Mouse (Mus musculus) ovary, postnatal 10 days (tissue): ENCODE results near the gene Lipe.
"Not testable (repeated sequence)": the region's sequence is repeated elsewhere in the genome, so short reads cannot be mapped to it uniquely, and the experiment has no call there.

Experiments used
- DNase-seq: peaks from one replicate; pipeline ENCODE4 v3.0.0; 2022; ENCODE audit warnings: low spot score

Lipe gene

GRCm38 (mm10) chr7:25398610-25399009 lies at the start of gene Lipe:
Gene Lipe, minus strand, starts transcription at chr7:25398710.
- DNase-seq: no peak

DNA sequence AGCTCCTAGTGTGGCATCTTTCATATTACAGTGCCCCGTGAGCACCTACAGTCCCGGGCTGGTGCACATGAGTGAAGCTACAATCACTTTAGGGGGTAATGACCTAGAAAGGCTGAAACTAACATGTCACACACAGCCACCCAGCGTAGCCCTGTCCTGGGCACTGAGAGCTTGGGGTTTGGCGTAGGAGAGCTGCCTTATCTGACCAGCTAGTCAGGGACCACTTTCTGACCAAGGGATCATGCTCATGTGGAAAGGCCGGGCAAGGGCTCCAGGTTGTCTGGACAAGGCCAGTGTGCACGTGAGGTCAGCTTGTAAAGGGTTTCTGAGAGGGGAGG lies 42.3 kb upstream of the Lipe start:
- DNase-seq: no peak

- no peak for DNase-seq
These were observed 41.7 kb upstream of the Lipe start for GRCm38 (mm10) chr7:25439978-25440815.

DNA sequence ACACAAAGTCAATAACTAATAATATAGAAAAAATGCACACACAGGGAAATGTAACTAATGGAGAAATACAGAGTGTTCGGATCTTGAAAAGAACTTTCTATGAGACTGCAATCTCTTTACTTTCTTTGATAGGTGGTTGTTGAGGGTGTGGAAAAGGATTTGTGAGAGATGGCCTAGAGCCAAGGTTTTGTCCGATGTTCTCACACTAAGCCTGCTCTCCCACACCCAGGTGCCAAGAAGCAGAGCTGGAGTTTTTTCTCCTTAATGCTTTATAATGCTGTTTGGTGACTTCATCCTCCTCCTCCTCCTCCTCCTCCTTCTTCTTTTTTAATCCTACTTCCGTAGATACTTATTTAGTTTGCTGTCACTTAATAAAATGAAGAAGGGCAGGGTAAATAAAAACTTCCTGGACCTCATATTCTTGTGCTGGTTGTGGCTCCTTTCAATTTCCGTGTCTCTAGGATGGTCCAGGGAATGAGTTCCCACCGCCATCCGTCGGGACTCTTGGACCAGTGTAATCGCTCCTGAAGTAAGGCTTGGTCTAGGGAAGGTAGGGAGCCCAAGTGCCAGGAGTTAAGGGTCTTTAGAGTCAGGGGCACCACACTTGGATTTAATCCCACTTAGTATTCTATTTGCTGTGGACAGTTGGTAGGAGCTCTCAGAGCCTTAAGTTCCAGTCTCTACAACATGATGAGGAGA lies 40.8 kb upstream of the Lipe start:
- no peak for DNase-seq

GRCm38 (mm10) chr7:25436704-25437103 lies 38.2 kb upstream of the Lipe start:
- DNase-seq: no peak

DNA sequence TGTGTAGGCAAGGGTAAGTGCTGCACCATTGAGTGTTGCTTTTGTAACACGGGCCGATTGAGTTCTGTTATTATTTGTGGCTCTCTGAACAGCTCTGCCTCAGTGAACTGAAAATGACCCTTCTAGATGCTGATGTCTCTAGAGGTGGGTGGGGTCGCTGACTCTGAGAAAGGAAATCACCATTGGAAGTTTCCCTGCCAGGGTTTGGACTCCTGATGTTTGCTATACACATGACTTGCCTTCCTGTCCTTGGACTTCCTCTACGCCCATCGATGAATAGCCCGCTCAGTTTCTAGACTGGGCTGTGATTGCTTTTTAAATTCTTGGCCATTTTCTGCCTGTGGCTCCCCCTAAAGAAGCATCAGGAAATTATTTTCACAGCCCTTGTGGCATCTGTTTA lies 37.7 kb upstream of the Lipe start:
- DNase-seq: no peak

- no peak for DNase-seq
These were observed 37.0 kb upstream of the Lipe start for GRCm38 (mm10) chr7:25435546-25435851.

DNA sequence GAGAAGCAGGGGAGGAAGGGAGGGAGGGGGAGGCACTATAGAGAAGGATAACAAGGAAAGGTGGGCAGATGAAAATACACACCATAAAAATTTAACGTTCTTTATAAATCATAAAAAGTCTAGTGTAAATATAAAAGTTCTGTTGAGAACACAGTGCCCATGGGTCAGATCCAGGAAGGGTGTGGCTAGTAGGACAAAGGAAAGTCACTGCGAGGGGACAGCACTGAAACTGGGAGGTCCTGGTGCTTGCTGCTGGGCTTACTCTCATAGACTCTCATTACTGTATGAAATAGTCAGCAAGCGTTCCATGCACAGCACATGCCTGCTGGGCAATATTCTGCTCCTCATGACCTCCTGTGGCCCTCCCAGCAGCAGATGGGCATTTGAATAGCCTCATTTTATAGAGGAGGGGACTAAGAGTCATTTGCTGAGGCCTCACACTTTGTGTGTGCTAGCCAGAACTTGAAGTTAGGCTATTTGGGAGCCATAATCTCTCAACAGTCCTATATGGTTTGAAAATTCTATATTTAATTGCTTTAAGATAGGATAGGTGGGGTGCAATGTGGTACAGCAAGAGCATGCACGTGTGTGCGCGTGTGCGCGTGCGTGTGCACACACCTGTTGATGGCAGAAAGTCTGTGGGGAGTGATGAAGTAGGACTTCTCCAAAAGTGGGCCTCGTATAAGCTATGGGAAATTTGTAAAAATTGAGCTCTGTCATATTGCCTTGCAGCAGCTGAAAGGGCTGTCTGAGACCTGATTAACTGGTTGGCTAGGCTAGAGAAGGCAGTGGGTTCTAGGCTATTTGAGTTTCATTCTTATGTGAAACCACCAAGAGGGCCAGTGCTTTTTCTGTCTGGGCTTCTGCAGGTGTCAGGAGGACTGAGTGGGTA lies 36.4 kb upstream of the Lipe start:
- no peak for DNase-seq

- no peak for DNase-seq
These were observed 35.5 kb upstream of the Lipe start for GRCm38 (mm10) chr7:25433781-25434560.

DNA sequence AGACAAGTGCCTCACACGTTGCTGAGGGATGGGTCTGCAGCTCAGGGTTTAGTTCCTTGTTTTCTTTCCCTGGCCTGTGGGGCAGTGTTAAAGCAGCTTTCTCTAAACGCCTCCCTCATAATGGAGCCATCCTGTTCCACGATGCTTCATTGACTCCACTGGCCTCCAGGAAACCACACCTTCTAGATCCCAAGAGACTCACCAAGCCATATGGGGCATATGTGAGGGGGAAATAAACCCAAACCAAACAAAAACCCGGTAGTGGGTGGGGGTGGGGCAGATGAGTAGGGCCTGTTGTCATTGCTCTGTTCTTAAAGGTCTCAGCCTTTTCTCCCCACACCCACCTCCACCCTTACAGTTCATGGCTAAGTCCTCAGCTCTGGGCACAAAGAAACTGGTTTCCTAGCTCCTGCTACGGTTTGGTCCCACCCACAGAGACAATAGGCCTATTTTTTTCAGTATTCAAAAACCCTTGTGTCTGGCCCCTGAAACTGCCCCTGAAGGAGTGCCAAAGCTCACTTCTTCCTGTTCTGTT lies 34.6 kb upstream of the Lipe start:
- DNase-seq: no peak

- no peak for DNase-seq
These were observed 33.9 kb upstream of the Lipe start for GRCm38 (mm10) chr7:25432381-25432780.

DNA sequence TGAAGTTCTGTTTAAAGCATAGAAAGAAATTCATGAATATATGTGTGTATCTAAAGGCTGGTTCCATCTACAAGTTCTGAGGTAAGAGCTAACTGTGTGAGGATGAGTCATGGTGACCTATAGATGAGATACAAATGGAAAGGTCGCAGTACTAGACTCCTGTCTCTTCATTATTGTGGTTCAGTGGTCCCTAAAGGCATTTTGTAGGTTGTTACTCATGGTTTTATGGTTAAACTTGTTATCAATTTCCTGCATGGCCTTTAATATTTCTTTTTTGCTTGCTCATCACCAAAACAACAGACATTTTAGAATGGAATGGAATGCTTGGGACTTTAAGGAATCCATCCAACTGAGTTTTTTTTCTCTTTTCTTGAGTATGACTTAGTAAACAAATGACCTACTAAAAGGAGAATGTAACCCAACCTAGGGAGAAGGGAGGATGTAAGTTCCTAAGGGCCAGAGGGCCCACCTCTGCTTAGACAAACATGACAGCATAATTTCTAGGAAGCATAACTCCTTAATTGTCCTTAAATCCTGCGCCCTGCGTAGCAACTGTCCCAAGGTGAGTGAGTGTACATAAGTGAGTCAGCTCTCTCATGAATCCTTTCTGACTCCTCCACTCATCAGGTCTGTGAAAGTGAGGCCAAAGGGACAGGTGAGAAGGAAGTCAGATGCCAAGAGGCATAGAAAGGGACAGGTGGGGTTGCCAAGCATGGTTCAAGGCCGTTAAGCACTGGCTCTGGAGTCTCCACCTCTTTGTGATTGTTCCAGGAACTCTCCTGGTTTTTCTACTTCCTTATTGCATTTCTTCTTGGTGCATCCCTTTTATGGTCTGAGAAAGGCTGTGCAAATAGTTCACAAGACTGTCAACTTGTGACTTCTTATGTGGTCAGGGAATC lies 31.6 kb upstream of the Lipe start:
- DNase-seq: no peak

GRCm38 (mm10) chr7:25428321-25428720 lies 29.8 kb upstream of the Lipe start:
- DNase-seq: no peak

DNA sequence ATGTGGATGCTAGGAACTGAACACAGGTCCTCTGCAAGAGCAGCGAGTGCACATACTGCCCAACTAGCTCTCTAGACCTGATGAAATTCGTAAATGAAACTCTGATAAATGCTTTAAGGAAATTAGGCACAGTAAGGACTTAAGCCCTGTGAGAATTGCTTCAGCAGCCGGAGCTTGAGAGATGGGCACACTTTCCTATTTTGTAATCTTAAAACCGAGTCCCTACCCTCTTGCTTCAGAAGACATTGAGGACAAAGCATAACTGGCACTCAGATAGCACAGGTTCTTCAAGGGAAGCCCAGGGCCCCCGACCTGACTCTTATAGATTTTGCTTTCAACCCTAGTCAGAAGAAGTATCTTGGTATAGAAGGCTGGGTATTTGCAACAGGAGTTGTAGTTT lies 28.6 kb upstream of the Lipe start:
- DNase-seq: no peak

GRCm38 (mm10) chr7:25426380-25426779 lies 27.9 kb upstream of the Lipe start:
- DNase-seq: not testable (repeated sequence)

DNA sequence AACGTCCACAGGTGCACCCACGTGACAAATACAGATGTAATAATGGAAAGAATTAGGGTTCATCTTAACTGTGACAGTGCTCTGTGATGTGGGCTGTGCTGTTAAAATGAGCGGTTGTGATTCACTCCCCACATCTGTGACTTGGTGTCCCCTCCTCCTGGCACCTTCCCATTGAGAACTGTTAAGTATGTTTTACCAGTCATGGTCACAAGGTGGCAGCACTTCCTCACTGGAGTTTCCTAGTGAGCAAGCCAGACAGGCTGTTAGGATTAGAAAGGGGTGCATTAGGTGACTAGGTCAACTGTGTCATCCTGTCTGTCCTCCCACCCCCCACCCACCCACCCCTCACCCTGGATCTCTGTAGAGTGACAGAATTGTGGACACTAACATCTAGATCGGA lies 25.9 kb upstream of the Lipe start:
- peak; percentile 72 for DNase-seq

DNA sequence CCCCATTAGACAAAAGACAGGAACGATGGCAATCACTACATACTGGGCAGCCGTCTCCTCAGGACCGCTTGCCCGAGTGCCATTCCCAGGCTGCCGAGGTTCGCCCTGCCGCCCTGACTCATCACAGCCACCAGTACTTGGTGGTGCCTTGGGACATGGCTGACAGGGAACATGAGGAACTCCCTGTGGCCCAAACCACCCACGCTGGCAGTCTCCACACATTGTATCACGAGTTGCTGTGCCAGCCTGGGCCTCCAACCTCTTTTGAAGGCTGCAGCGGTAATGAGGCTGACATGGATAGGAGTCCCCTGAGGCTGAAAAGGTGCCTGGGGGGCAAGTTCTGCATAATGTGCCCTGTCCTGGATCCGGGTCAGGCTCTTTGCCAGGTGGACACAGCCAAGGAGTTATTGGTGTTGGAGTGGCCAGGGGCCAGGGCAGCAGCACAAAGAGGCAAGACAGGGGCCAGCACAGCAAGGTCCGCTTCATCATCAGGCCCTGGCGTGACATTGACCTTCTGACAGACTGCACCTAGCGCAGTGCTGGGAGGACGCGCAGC lies 23.9 kb upstream of the Lipe start:
- DNase-seq: no peak

DNA sequence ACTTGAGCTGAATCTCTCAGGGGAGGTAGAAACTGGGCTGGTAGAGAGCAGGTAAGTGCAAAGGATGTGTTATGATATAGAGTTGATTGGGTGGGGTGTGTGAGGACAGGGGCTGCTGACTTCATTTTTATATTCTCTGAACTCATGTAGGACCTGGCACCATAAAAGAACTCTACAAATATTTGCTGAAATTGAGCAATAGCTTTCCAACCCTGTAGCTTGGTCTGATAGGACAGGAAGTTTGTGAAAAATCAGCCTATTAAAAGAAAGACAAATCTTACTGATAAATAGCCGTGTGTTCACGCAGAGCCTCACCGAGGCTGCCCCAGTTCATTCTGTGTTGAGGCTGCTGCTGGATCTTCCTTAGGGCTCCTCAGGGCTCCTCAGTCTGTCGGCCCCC lies 21.4 kb upstream of the Lipe start:
- DNase-seq: no peak

GRCm38 (mm10) chr7:25419536-25419935 lies 21.0 kb upstream of the Lipe start:
- no peak for DNase-seq

- DNase-seq: no peak
These were observed 19.1 kb upstream of the Lipe start for GRCm38 (mm10) chr7:25417597-25417996.
